Mouse (Mus musculus) liver, adult 2 months (tissue): ENCODE measurements at regions not wholly inside any gene's neighbourhood (a gene's known extent, or its start where the extent isn't known, plus 50 kb on each side); places are given as distances from the start of the nearest gene placed in this dataset.

ENCODE experiments used
- CTCF ChIP-seq: fragments of 200-500 bp; IDR thresholded peaks from 2 replicates; pipeline ENCODE4 v1.5.1; 2011; ENCODE audit warnings: low read depth, low read length, control low read depth
- POLR2A ChIP-seq: fragments of 200-500 bp; IDR thresholded peaks from 2 replicates; pipeline ENCODE4 v1.6.1; 2011; ENCODE audit warnings: low read length, control low read depth; ENCODE audit not compliant: insufficient read depth; ENCODE audit errors: extremely low read depth

- TF ChIP-seq CTCF (no peak), POLR2A (no peak)
Observed at GRCm38 (mm10) chr7:40786758-40787157, 111.4 kb upstream of the Vstm2b start.
